Mouse (Mus musculus): ENCODE measurements around the gene Thap4.
A peak's percentile ranks its signal among the peaks of the same experiment; 100 is the strongest.
"Not testable (repeated sequence)": the region's sequence is repeated elsewhere in the genome, so short reads cannot be mapped to it uniquely, and the experiment has no call there.

The Thap4 gene

DNA sequence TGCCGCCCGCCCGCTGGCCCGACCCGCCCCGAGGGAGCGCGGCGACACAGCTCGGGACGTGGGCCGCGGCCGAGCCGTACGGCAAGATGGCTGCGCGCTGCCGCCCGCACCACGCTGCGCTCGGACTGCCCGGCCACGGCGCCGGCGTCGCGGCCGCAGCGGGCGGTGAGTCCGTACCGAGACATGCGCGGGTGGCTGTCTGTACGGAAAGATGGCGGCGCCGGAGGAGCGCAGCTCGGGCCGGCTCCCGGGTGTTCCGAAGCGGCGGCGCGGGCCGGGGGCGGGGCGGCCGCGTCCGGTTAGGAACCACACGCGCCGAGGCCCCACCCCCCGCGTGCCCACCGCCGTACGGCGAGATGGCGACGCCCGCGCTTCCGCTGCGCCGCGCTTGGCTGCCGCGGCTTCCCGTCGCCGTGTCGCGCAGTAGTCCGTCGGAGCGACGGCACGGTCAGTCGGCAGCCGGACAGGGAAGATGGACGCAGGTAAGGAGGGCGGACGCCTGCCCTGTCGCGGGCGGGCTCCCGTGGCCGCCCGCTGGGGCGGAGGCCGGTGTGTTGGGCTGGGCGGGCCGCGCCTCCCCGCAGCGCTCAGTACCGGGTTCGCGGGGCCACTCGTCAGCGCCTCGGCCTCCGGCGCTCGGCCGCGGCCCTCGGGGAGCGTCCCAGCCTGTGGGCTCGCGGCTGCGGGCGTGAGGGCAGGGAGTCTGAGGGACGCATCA, at the start of gene Thap4:
TSS of gene Thap4 (minus strand) at position 292 of the 718 bp plus-strand sequence.
- peak; percentile 96 for DNase-seq (ENCODE audit: low spot score)

- DNase-seq (ENCODE audit: low spot score) = peak; percentile 100
Observed at GRCm38 (mm10) chr1:93803556-93804507, 49.2 kb upstream of the Thap4 start, which contains the start of gene Ing5. Gene Ing5, plus strand, starts transcription at chr1:93803965.

DNA sequence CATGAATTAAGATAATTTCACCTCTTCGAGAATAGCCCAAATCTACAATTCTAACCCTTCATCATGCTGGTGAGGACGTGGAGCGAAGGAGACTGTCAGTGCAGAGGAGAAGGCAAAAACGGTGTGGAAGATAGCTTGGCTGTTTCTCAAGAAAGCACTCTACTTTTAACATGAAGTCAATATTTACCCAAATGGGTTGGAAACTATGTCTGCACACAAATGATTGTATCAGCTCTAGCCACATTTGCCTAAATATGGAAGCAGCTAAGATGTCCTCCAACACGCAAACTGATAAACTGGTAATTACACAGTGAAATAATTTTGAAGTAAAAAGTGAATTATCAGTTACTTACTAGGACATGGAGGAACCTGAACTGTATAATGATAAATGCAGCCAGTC, 48.1 kb upstream of the Thap4 start:
- DNase-seq (ENCODE audit: low spot score) = no peak

GRCm38 (mm10) chr1:93801741-93802238, 47.1 kb upstream of the Thap4 start, which contains the start of gene Dtymk:
Gene Dtymk, minus strand, starts transcription at chr1:93801934.
- DNase-seq (ENCODE audit: low spot score) = peak; percentile 88

GRCm38 (mm10) chr1:93800670-93801503, 46.2 kb upstream of the Thap4 start:
- DNase-seq (ENCODE audit: low spot score) = no peak

GRCm38 (mm10) chr1:93795886-93796285, 41.2 kb upstream of the Thap4 start:
- DNase-seq (ENCODE audit: low spot score) = no peak

- no peak for DNase-seq (ENCODE audit: low spot score)
Observed at GRCm38 (mm10) chr1:93794526-93794925, 39.9 kb upstream of the Thap4 start.

GRCm38 (mm10) chr1:93786912-93787311, 32.2 kb upstream of the Thap4 start:
- DNase-seq (ENCODE audit: low spot score) = no peak

DNA sequence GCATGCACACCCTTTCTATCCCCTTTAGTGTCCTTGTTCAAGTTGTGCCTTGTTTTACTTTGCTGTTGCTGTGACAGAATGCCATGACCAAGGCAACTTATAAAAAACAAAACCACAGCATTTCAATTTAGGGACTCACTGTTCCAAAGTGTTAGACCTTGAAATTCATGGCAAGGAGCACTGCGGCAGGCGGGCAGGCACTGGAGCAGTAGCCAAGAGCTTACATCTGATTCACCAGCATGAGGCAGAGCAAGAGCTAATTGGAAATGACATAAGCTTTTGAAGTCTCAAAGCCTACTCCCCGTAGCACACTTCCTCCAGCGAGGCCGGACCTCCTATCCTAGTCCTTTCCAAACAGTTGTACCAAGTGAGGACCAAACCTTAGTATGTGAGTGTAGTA, 22.0 kb upstream of the Thap4 start:
- no peak for DNase-seq (ENCODE audit: low spot score)

GRCm38 (mm10) chr1:93769901-93770300, 15.2 kb upstream of the Thap4 start:
- DNase-seq (ENCODE audit: low spot score) = no peak

- DNase-seq (ENCODE audit: low spot score) = no peak
Observed at GRCm38 (mm10) chr1:93767600-93767999, 12.9 kb upstream of the Thap4 start.

GRCm38 (mm10) chr1:93764871-93765591, 10.4 kb upstream of the Thap4 start:
- no peak for DNase-seq (ENCODE audit: low spot score)

DNA sequence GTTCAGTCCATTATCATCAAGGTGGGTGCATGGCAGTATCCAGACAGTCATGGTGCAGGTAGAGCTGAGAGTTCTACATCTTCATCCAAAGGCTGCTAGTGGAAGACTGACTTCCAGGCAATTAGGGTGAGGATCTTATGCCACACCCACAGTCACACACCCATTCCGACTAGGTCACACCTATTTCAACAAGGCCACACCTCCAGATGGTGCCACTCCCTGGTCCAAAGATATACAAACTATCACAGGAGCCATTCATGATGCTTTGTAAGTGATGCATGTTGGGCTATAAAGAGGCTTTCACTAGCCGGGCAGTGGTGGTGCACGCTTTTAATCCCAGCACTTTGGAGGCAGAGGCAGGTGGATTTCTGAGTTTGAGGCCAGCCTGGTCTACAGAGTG, 8.9 kb upstream of the Thap4 start:
- DNase-seq (ENCODE audit: low spot score) = not testable (repeated sequence)

- no peak for DNase-seq (ENCODE audit: low spot score)
Observed at GRCm38 (mm10) chr1:93760076-93760475, 5.4 kb upstream of the Thap4 start.

GRCm38 (mm10) chr1:93756154-93756553, 1.5 kb upstream of the Thap4 start:
- DNase-seq (ENCODE audit: low spot score) = no peak

GRCm38 (mm10) chr1:93755618-93756017, 954 bp upstream of the Thap4 start:
- no peak for DNase-seq (ENCODE audit: low spot score)

- DNase-seq (ENCODE audit: low spot score) = no peak
Observed at GRCm38 (mm10) chr1:93755291-93755610, 587 bp upstream of the Thap4 start.

- no peak for DNase-seq (ENCODE audit: low spot score)
Observed at GRCm38 (mm10) chr1:93753911-93754572, 622 bp downstream of the Thap4 start.

DNA sequence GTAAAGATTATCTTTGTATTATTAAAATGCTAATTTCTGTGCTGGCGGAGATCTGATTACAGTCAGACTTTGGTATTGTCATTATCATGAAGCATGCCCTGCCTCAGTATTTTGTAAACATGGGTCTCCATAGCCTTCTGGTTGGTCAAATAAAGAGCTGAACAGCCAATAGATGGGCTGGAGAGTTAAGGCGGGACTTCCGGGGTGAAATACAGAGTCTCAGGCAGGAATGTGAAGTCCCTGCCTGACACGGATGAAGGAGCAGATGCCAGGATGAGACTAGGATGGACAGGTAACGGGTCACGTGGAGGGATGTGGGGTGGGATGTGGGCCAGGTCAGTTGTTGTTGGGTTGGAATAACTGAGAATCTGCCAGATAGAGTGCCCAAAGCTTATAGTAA, 3.4 kb downstream of the Thap4 start, which contains the start of gene Atg4b:
TSS of gene Atg4b (plus strand) at position 211 of the 400 bp plus-strand sequence.
- DNase-seq (ENCODE audit: low spot score) = no peak

DNA sequence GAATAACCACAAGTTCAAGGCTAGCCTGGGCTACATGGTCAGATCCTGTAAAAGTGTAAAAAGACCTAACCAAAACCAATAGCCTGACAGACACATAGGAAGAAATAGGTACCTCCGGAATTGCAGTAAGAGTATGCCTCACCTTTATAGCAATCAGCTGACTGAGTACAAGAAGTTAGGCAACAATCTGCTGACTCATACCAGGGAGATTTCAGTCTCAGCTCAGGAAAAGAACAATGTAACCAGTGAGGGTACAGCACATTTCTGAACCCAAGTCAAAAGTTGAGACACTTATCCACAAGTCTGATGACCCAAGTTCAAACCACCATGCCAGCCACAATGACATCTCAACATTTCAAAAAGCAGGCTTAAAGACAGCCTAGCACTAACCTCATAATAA, 6.1 kb downstream of the Thap4 start:
- DNase-seq (ENCODE audit: low spot score) = no peak

- no peak for DNase-seq (ENCODE audit: low spot score)
Observed at GRCm38 (mm10) chr1:93746179-93746578, 8.5 kb downstream of the Thap4 start.
